Mouse (Mus musculus) MEL (cell line): ENCODE data around the gene Retsat.

ENCODE experiments used
- JUND ChIP-seq: IDR thresholded peaks from 2 replicates; pipeline ENCODE4 v1.6.1; 2011; ENCODE audit warnings: low read depth, mild to moderate bottlenecking, improper control_type of control experiment, low read length
- MAX ChIP-seq: IDR thresholded peaks from 2 replicates; pipeline ENCODE4 v1.6.1; 2011; ENCODE audit warnings: low read length, improper control_type of control experiment
- NELFE ChIP-seq: IDR thresholded peaks from 2 replicates; pipeline ENCODE4 v1.6.1; 2011; ENCODE audit warnings: low read depth, low read length, improper control_type of control experiment
- ZC3H11A ChIP-seq: IDR thresholded peaks from 2 replicates; pipeline ENCODE4 v1.6.1; 2012; ENCODE audit warnings: low read depth, mild to moderate bottlenecking, inconsistent platforms, low read length, improper control_type of control experiment

DNA sequence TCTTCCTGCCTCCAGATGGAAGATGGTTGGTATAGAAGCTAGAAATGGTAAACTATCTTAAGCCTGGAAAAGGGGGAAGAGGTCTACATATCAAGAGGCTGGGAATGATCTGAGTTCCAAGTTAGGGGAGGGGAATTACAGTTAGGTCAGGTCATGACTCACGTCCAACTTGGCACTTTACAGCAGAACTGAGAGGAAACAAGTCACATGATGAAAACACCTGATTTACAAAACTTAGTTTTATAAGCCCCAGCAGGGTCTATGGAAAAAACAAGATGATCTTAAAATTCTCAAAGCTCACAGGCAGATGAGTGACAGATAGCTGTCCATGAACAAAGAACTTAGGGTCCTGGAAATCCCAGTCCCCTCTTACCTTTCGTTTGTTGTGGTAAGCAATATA, 16.9 kb downstream of the Retsat start:
- TF ChIP-seq MAX, result no peak
- TF ChIP-seq ZC3H11A, result no peak
- TF ChIP-seq NELFE, result no peak
- TF ChIP-seq JUND, result no peak
